Mouse (Mus musculus): ENCODE data around the gene Srprb. TPM values are rescaled to one million over a fixed set of nuclear protein-coding genes. Genes with fewer than 3 reads are reported as not detected.

The Srprb gene
- polyA plus RNA-seq, 1 experiment from 2014 or later = 59.4 TPM

GRCm38 (mm10) chr9:103185946-103186345, 16.0 kb downstream of the Srprb start:
- H3K9ac ChIP-seq (ENCODE audit: low read length) = no peak overlapping the region
- H3K4me3 ChIP-seq (ENCODE audit: low read depth, low read length) = no peak overlapping the region
- no peaks in the 10 kb centered on the region for H3K27me3 ChIP-seq (ENCODE audit: control insufficient read depth, insufficient read depth, low read length)
- H3K4me2 ChIP-seq (ENCODE audit: low read depth, low read length, severe bottlenecking) = no peak overlapping the region
- DNase-seq (ENCODE audit: low spot score) = no peak
- WGBS = 94% methylated on average over 8 of the region's 8 CpGs
- no peak overlapping the region for H3K27ac ChIP-seq (ENCODE audit: low read depth, low read length)
- H3K9me3 ChIP-seq (ENCODE audit: control insufficient read depth, low read length) = no peaks in the 10 kb centered on the region
- no peak for ATAC-seq (replicated peaks; ENCODE audit: low FRiP score)
- H3K4me1 ChIP-seq (replicated peaks; ENCODE audit: control insufficient read depth, insufficient read depth, low read length) = no peaks in the 10 kb centered on the region; the same call in 1 of the 2 replicates
- peaks cover 4% of the 10 kb centered on the region; the same call in 1 of the 2 replicates for H3K36me3 ChIP-seq (ENCODE audit: control insufficient read depth, insufficient read depth, low read length)

- Histone ChIP-seq H3K27me3 (ENCODE audit: control insufficient read depth, insufficient read depth, low read length) (no peaks in the 10 kb centered on the region), H3K9me3 (ENCODE audit: control insufficient read depth, low read length) (no peaks in the 10 kb centered on the region), H3K4me3 (ENCODE audit: low read depth, low read length) (no peak overlapping the region), H3K36me3 (ENCODE audit: control insufficient read depth, insufficient read depth, low read length) (peaks cover 4% of the 10 kb centered on the region; the same call in 1 of the 2 replicates), H3K4me1 (replicated peaks; ENCODE audit: control insufficient read depth, insufficient read depth, low read length) (peaks cover 3% of the 10 kb centered on the region; the same call in 1 of the 2 replicates), H3K27ac (ENCODE audit: low read depth, low read length) (no peak overlapping the region), H3K4me2 (ENCODE audit: low read depth, low read length, severe bottlenecking) (no peak overlapping the region), H3K9ac (ENCODE audit: low read length) (no peak overlapping the region)
- ATAC-seq (replicated peaks; ENCODE audit: low FRiP score) = no peak
- no peak for DNase-seq (ENCODE audit: low spot score)
- WGBS = 67% methylated on average over 4 of the region's 4 CpGs
Measured at GRCm38 (mm10) chr9:103184855-103185254, 17.1 kb downstream of the Srprb start.

- no peak for DNase-seq (ENCODE audit: low spot score)
- 92% methylated on average over 8 of the region's 8 CpGs for WGBS
- Histone ChIP-seq H3K27ac (ENCODE audit: low read depth, low read length) (no peak overlapping the region), H3K9ac (ENCODE audit: low read length) (no peak overlapping the region), H3K4me1 (replicated peaks; ENCODE audit: control insufficient read depth, insufficient read depth, low read length) (peaks cover 3% of the 10 kb centered on the region; the same call in 1 of the 2 replicates), H3K36me3 (ENCODE audit: control insufficient read depth, insufficient read depth, low read length) (no peaks in the 10 kb centered on the region), H3K9me3 (ENCODE audit: control insufficient read depth, low read length) (no peaks in the 10 kb centered on the region), H3K27me3 (ENCODE audit: control insufficient read depth, insufficient read depth, low read length) (no peaks in the 10 kb centered on the region), H3K4me3 (ENCODE audit: low read depth, low read length) (no peak overlapping the region), H3K4me2 (ENCODE audit: low read depth, low read length, severe bottlenecking) (no peak overlapping the region)
- no peak for ATAC-seq (replicated peaks; ENCODE audit: low FRiP score)
Measured at GRCm38 (mm10) chr9:103181886-103182285, 20.1 kb downstream of the Srprb start.

- no peaks in the 10 kb centered on the region for H3K9me3 ChIP-seq (ENCODE audit: control insufficient read depth, low read length)
- no peaks in the 10 kb centered on the region for H3K27me3 ChIP-seq (ENCODE audit: control insufficient read depth, insufficient read depth, low read length)
- H3K4me3 ChIP-seq (ENCODE audit: low read depth, low read length) = peak overlapping the region; percentile 26
- H3K36me3 ChIP-seq (ENCODE audit: control insufficient read depth, insufficient read depth, low read length) = no peaks in the 10 kb centered on the region
- ATAC-seq (replicated peaks; ENCODE audit: low FRiP score) (peak; percentile 92), DNase-seq (ENCODE audit: low spot score) (peak; percentile 88)
- H3K4me2 ChIP-seq (ENCODE audit: low read depth, low read length, severe bottlenecking) = peak overlapping the region; percentile 58
- H3K27ac ChIP-seq (ENCODE audit: low read depth, low read length) = no peak overlapping the region
- WGBS = 4% methylated on average over 20 of the region's 20 CpGs
- H3K4me1 ChIP-seq (replicated peaks; ENCODE audit: control insufficient read depth, insufficient read depth, low read length) = peaks cover 3% of the 10 kb centered on the region; the same call in 1 of the 2 replicates
- peak overlapping the region; percentile 68 for H3K9ac ChIP-seq (ENCODE audit: low read length)
Measured at GRCm38 (mm10) chr9:103180807-103181565, 21.0 kb downstream of the Srprb start.

- ATAC-seq (replicated peaks; ENCODE audit: low FRiP score) = no peak; the same call in 1 of the 2 replicates
- Histone ChIP-seq H3K36me3 (ENCODE audit: control insufficient read depth, insufficient read depth, low read length) (no peaks in the 10 kb centered on the region), H3K27ac (ENCODE audit: low read depth, low read length) (no peak overlapping the region), H3K4me1 (replicated peaks; ENCODE audit: control insufficient read depth, insufficient read depth, low read length) (peaks cover 3% of the 10 kb centered on the region; the same call in 1 of the 2 replicates), H3K4me2 (ENCODE audit: low read depth, low read length, severe bottlenecking) (peak overlapping the region; percentile 58; the same call in 1 of the 2 replicates), H3K4me3 (ENCODE audit: low read depth, low read length) (no peak overlapping the region), H3K9ac (ENCODE audit: low read length) (peak overlapping the region; percentile 68), H3K27me3 (ENCODE audit: control insufficient read depth, insufficient read depth, low read length) (no peaks in the 10 kb centered on the region), H3K9me3 (ENCODE audit: control insufficient read depth, low read length) (no peaks in the 10 kb centered on the region)
- no peak for DNase-seq (ENCODE audit: low spot score)
- 63% methylated on average over 3 of the region's 3 CpGs for WGBS
Measured at GRCm38 (mm10) chr9:103180303-103180702, 21.6 kb downstream of the Srprb start.

- Histone ChIP-seq H3K4me3 (ENCODE audit: low read depth, low read length) (no peak overlapping the region), H3K9ac (ENCODE audit: low read length) (no peak overlapping the region), H3K27me3 (ENCODE audit: control insufficient read depth, insufficient read depth, low read length) (no peaks in the 10 kb centered on the region), H3K9me3 (ENCODE audit: control insufficient read depth, low read length) (no peaks in the 10 kb centered on the region), H3K27ac (ENCODE audit: low read depth, low read length) (no peak overlapping the region), H3K4me1 (replicated peaks; ENCODE audit: control insufficient read depth, insufficient read depth, low read length) (peaks cover 3% of the 10 kb centered on the region; the same call in 1 of the 2 replicates), H3K36me3 (ENCODE audit: control insufficient read depth, insufficient read depth, low read length) (no peaks in the 10 kb centered on the region; the same call in 1 of the 2 replicates), H3K4me2 (ENCODE audit: low read depth, low read length, severe bottlenecking) (no peak overlapping the region)
- no peak for ATAC-seq (replicated peaks; ENCODE audit: low FRiP score)
- no peak for DNase-seq (ENCODE audit: low spot score)
- 91% methylated on average over 7 of the region's 7 CpGs for WGBS
Measured at GRCm38 (mm10) chr9:103175692-103176091, 26.2 kb downstream of the Srprb start.

GRCm38 (mm10) chr9:103174771-103175519, 27.0 kb downstream of the Srprb start:
- no peak overlapping the region for H3K9ac ChIP-seq (ENCODE audit: low read length)
- H3K4me2 ChIP-seq (ENCODE audit: low read depth, low read length, severe bottlenecking) = no peak overlapping the region
- ATAC-seq (replicated peaks; ENCODE audit: low FRiP score) (no peak), DNase-seq (ENCODE audit: low spot score) (no peak)
- no peaks in the 10 kb centered on the region for H3K27me3 ChIP-seq (ENCODE audit: control insufficient read depth, insufficient read depth, low read length)
- H3K36me3 ChIP-seq (ENCODE audit: control insufficient read depth, insufficient read depth, low read length) = no peaks in the 10 kb centered on the region; the same call in 1 of the 2 replicates
- 64% methylated on average over 6 of the region's 6 CpGs for WGBS
- no peak overlapping the region for H3K27ac ChIP-seq (ENCODE audit: low read depth, low read length)
- no peak overlapping the region for H3K4me3 ChIP-seq (ENCODE audit: low read depth, low read length)
- H3K9me3 ChIP-seq (ENCODE audit: control insufficient read depth, low read length) = no peaks in the 10 kb centered on the region
- no peaks in the 10 kb centered on the region for H3K4me1 ChIP-seq (replicated peaks; ENCODE audit: control insufficient read depth, insufficient read depth, low read length)

- Histone ChIP-seq H3K9me3 (ENCODE audit: control insufficient read depth, low read length) (no peaks in the 10 kb centered on the region), H3K27ac (ENCODE audit: low read depth, low read length) (no peak overlapping the region), H3K9ac (ENCODE audit: low read length) (no peak overlapping the region), H3K4me3 (ENCODE audit: low read depth, low read length) (no peak overlapping the region), H3K27me3 (ENCODE audit: control insufficient read depth, insufficient read depth, low read length) (no peaks in the 10 kb centered on the region), H3K4me2 (ENCODE audit: low read depth, low read length, severe bottlenecking) (no peak overlapping the region), H3K36me3 (ENCODE audit: control insufficient read depth, insufficient read depth, low read length) (no peaks in the 10 kb centered on the region; the same call in 1 of the 2 replicates), H3K4me1 (replicated peaks; ENCODE audit: control insufficient read depth, insufficient read depth, low read length) (no peaks in the 10 kb centered on the region)
- no peak for DNase-seq (ENCODE audit: low spot score)
- 81% methylated on average over 7 of the region's 7 CpGs for WGBS
- ATAC-seq (replicated peaks; ENCODE audit: low FRiP score) = no peak
Measured at GRCm38 (mm10) chr9:103168771-103169170, 33.2 kb downstream of the Srprb start.

Measured in forebrain, embryonic 11.5 days (tissue).